Mouse (Mus musculus) testis, postnatal 14 days (tissue): ENCODE measurements around the gene Gps1.
"Not testable (repeated sequence)": the region's sequence is repeated elsewhere in the genome, so short reads cannot be mapped to it uniquely, and the experiment has no call there.

Source experiments
- DNase-seq: peaks from one replicate; pipeline ENCODE4 v3.0.0; 2021; ENCODE audit warnings: low spot score

Gps1 gene

GRCm38 (mm10) chr11:120822831-120823550, 38.9 kb downstream of the Gps1 start:
- DNase-seq, result no peak

DNA sequence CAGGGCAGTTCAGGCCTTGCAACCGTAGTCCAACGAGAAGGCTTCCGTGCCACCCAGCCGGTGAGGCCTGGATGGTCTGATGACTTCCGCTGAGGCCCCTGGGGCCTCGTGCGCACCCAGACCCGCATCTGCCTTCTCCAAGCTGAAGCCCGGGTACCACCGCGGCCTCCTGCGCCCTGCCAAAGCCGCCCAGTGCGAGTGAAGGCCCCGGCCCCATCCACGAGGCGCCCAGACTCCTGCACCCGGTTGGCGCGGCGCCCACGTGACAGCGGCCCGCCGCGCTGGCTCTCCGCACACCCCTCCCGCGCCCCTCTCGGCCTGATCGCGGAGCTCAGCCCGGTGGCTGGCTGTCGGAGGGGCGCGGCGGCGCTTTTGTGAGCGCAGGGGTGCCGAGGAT, 39.5 kb downstream of the Gps1 start:
- DNase-seq, result peak; percentile 65

DNA sequence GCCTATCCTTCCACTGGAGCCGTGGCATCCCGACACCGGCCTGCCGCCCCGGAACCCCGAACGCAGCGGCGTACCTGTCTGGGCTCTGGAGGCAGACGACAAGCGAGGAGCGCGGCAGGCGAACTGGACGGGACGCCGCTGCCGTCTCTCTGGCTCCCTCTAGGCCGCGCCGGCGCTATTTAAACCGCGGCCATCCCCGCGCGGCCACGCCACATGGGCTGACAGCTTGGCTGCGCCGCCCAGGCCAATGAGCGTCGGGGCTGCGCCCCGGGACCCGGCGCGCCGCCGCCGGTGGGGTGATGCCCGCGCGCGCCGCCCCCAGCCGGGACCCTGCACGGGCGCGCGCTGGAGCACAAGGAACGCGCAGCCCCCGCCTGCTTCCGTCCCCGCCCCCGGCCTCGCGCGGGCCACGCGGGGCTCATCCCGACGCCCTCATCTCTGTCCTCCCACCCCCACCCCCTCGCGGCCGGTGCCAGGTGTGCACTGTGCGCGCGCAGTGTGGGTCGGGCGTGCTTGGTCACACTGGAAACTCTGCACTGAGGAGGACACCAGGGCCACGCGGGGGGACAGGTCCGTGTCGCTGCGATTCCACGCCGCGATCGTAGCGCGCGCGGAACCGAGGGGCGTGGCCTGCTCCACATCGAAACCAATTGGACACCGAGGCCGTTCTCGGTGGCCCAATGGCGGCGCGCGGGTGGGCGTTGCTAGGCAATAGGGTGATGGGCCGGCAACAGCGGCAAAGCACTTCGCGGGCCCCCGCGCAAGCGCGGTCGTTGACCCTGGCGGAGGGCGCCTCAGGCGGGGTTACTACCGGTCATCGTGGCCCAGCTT, 40.1 kb downstream of the Gps1 start, which contains the start of gene Fasn:
Gene Fasn, minus strand, starts transcription at position 592 of the 831 bp plus-strand sequence.
- DNase-seq, result peak; percentile 96

- no peak for DNase-seq
These were observed 40.8 kb downstream of the Gps1 start for GRCm38 (mm10) chr11:120824787-120825288.

DNA sequence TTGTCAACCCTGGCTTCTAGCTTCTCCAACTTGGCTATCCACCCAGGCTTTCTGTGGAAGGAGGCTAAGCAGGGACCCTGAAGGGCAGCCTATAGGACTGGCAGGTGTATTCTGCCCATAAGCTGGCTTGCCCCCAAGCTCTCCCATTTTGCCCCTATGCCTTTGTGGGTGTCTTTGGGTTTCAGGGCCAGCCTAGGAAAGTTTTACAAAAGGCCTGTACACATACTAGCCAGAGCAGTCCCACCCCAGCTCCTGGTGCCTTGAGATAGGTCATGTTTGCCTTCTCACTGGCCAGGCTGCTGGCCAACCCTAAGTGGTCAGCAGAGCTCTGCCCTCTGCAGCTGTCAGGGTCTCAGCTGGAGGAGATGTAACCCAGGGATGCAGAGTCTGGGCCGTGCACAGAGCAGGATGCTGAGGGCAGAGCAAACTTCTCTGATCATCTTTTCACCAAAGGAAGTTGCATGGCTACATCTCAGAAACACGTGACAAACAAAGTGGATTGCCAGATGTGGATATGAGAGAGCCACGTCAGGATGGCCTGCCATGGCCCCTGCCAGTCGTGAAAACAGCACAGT, 41.3 kb downstream of the Gps1 start:
- DNase-seq, result peak; percentile 20

DNA sequence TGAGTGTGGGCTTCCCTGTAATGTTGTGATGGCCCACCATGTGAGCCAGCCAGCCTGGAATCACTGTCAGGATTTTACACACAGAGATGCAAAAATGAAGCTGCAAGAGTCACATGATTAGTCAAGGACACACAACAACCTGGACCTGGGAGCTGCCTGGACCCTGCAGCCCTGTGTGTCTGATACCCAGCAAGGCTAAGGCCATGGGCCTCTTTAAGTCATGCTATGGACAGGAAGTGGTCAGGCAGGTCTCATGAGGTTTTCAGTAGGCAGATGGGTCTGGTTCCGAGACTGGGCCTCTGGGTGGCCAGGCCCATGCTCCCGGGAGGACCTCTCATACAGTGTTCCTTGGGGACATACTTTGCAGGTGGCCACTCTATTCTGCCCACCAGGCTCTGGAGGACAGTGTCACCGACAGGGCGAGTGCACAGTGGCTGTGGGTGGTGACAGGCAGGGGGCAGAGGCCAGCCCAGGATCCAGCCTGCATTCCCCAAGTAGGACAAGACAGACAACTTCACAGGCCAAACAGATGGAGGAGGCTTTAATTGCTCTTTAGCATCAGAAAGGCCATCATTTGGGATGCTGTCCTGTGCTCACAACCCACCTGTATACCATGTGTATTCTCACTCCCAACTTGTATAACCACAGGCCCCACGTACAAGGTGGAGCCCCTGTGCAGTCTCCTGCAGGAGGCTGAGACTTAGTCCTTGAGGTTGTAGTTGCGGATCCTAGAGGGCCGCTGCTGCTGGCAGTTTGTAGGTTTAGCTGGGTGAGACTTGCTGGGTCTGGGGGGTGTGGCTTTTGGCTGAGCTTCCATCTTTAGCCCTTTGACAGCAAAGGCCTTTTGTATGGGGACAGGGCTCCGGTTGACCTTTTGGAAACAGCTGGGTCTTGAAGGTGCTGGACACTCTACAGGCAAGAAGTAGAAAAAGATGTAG, 42.2 kb downstream of the Gps1 start:
- DNase-seq, result peak; percentile 8

DNA sequence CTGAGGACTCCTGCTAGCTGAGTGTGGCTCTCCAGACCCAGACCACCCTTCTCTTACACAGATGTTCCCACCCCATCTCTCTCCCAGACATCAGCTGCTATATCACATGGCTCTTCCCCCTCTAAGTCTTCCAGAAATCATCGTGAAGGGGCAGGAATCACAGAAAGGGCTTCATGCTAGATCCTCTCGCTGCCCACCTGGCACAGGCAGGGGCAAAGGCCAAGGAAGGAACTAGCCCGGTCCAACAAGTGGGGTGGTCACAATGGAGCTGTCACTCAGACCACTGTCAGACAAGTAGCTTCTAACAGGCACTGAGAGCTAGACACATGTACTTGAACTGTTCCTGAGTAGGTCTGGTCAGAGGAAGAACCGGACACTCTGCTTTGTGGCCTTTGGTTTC, 44.3 kb downstream of the Gps1 start:
- DNase-seq, result no peak

GRCm38 (mm10) chr11:120829757-120830532, 45.9 kb downstream of the Gps1 start:
- no peak for DNase-seq

- no peak for DNase-seq
These were observed 46.6 kb downstream of the Gps1 start for GRCm38 (mm10) chr11:120830686-120831085.

GRCm38 (mm10) chr11:120831659-120832440, 47.8 kb downstream of the Gps1 start:
- no peak for DNase-seq

DNA sequence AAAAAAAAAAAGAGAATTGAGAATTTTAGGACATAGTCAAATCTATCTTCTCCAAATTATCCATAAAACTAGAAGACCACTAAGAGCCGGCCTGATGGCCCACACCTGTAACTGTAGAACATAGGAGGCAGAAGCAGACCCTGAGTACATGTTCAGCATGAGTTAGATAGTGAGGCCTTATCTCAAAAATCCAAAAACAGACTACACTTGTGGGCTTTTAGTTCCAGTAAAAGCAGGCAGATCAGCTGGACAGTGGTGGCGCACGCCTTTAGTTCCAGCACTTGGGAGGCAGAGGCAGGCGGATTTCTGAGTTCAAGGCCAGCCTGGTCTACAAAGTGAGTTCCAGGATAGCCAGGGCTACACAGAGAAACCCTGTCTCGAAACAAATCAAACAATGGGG, 48.9 kb downstream of the Gps1 start:
- not testable (repeated sequence) for DNase-seq

- no peak for DNase-seq
These were observed 49.6 kb downstream of the Gps1 start for GRCm38 (mm10) chr11:120833555-120834280.
